Mouse (Mus musculus): ENCODE results near the gene Bmp7.

DNA sequence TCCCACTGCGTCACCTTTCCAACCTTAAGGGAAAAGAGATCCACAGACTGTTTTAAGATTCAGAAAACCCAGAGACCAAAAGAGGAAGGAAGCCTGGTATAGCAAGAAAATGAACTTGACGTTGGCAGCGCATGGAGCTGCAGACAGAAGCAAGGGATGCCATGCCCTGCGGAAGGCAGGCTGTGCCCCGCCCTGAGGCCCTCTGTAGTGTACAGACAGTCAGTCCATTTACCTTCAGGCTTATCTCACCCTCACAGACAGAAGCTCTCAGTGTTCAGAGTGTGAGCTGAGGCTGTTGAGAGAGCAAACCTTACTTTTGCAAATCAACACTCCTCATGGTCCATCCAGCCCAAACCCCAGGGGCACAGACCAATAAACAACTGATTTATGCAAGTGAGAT, 35.1 kb downstream of the Bmp7 start:
- TF ChIP-seq CTCF (IDR thresholded peaks at IDR 0.05; ENCODE audit: low read depth): no peak
- no peak for TF ChIP-seq EP300 (IDR thresholded peaks at IDR 0.05; ENCODE audit: low read depth)
